Mouse (Mus musculus) bone marrow macrophage, adult 2 months (primary cell): ENCODE data around the gene Pcca. TPM values are rescaled to one million over a fixed set of nuclear protein-coding genes. Genes with fewer than 3 reads are reported as not detected.
A peak's percentile ranks its signal among the peaks of the same experiment; 100 is the strongest.

Experiments
- H3K27ac ChIP-seq: 2 replicates; pipeline ENCODE4 v1.5.1; 2012; ENCODE audit warnings: low read depth, low read length; ENCODE audit not compliant: insufficient read depth
- H3K4me1 ChIP-seq: 2 replicates; pipeline ENCODE4 v1.6.1; 2012; ENCODE audit warnings: low read length; ENCODE audit not compliant: control insufficient read depth, insufficient read depth
- H3K4me3 ChIP-seq: 2 replicates; pipeline ENCODE4 v1.5.1; 2012; ENCODE audit warnings: mild to moderate bottlenecking, low read length, moderate library complexity; ENCODE audit not compliant: insufficient read depth
- CTCF ChIP-seq: IDR thresholded peaks from 2 replicates; pipeline ENCODE4 v1.5.1; 2012; ENCODE audit warnings: low read depth, mild to moderate bottlenecking, low read length, moderate library complexity
- POLR2A ChIP-seq: IDR thresholded peaks from 2 replicates; pipeline ENCODE4 v1.6.1; 2012; ENCODE audit warnings: mild to moderate bottlenecking, low read depth, low read length, borderline replicate concordance
- polyA plus RNA-seq: library from polyadenylated mRNA; stranded (reverse); fragments of >200 nt; gene quantifications from 2 replicates; pipeline ENCODE4 v1.2.4, GENCODE M21; 2012; ENCODE audit not compliant: missing spikeins, insufficient read depth, insufficient read length

Gene Pcca
- polyA plus RNA-seq, 1 experiment, result 26.3 TPM

- no peak overlapping the region for H3K4me3 ChIP-seq
- no peak for TF ChIP-seq POLR2A
- TF ChIP-seq CTCF, result no peak
- H3K27ac ChIP-seq, result peak overlapping the region; percentile 31; the same call in 1 of the 2 replicates
- H3K4me1 ChIP-seq, result peaks cover 10% of the 10 kb centered on the region
These were observed 103.9 kb downstream of the Pcca start for GRCm38 (mm10) chr14:122637798-122638555.

GRCm38 (mm10) chr14:122639168-122639720 lies 105.1 kb downstream of the Pcca start:
- TF ChIP-seq CTCF, result no peak
- no peak for TF ChIP-seq POLR2A

DNA sequence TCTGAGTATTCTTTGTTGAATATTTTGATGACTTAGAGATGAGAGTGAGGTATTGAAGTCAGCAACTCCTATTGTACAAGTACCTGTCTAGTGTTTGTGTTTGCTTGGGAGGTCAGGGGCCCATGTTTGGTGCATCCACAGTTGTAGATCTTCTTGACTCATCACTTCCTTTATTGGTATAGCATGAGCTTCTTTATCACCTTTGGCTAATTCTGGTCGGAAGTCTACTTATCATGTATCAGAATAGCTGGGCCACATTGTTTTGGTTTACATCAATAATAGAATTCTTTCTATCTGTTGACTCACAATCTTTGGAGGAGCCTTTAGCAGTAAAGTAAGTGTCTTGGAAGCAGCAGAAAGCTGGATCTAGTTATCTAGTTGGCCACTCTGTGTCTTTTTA lies 108.3 kb downstream of the Pcca start:
- TF ChIP-seq CTCF, result no peak
- no peak for TF ChIP-seq POLR2A

More at GRCm38 (mm10) chr14:122639168-122639720, 105.1 kb downstream of the Pcca start:
- Histone ChIP-seq H3K4me3 (no peak overlapping the region), H3K27ac (no peak overlapping the region), H3K4me1 (peaks cover 16% of the 10 kb centered on the region)

DNA sequence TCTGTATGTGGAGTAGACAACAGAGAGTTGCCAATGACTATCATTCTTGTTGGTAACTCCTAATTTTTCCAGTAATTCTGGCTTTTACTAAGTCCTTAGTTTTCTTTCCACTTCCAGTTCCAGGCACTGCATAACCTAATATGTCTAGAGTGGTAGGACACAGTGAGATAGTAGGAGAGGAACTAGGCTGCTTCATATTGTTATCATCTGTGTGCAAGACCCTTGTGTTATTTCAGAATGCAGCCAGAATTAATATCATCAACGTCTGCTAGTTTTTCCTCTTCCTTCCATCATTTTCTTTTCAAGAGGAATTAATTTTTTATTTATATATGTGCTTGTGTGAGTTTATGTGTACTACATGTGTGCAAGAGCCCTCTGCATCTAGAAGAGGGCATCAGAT lies 114.1 kb downstream of the Pcca start:
- H3K4me3 ChIP-seq, result no peak overlapping the region
- no peak overlapping the region for H3K27ac ChIP-seq
- peaks cover 10% of the 10 kb centered on the region for H3K4me1 ChIP-seq
- no peak for TF ChIP-seq POLR2A
- TF ChIP-seq CTCF, result no peak

More for the DNA sequence above, 108.3 kb downstream of the Pcca start:
- H3K27ac ChIP-seq, result no peak overlapping the region
- H3K4me3 ChIP-seq, result no peak overlapping the region
- peaks cover 18% of the 10 kb centered on the region for H3K4me1 ChIP-seq

DNA sequence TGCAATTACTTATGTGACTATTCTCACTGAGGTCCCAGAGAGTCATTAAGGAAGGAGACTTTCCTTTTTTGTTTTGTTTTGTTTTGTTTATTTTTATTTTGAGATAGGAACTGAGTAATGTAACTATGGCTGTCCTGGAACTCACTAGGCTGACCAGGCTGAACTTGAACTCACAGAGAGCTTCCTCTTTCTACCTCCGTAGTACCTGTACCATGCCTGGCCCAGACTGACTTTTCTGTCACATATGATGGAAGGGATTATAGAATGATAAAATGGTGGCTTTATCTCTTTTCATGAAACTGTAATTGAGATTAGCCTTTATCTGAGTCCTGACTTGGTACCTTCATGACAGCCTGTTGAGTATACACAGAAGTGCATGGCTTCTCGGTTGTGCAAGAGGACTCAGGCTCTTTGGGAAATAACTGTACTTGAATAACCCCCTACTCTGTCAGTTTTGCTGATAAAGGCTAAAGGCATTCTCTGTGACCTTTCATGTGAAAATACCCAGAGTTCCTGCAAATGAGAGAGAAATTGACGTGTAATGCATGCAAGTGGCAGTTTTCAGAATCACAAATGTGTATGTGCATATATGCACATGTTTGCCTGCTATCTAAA lies 115.3 kb downstream of the Pcca start:
- TF ChIP-seq CTCF (no peak), POLR2A (no peak)
- H3K4me1 ChIP-seq, result peaks cover 2% of the 10 kb centered on the region
- H3K27ac ChIP-seq, result no peak overlapping the region
- no peak overlapping the region for H3K4me3 ChIP-seq

- Histone ChIP-seq H3K4me1 (no peaks in the 10 kb centered on the region), H3K27ac (no peak overlapping the region)
- TF ChIP-seq CTCF (no peak), POLR2A (no peak)
These were observed 117.6 kb downstream of the Pcca start for GRCm38 (mm10) chr14:122651681-122652080.

GRCm38 (mm10) chr14:122675661-122676060 lies 141.5 kb downstream of the Pcca start:
- Histone ChIP-seq H3K4me3 (no peak overlapping the region), H3K27ac (no peak overlapping the region), H3K4me1 (0 out of 2 replicates have a peak, but pooled peaks cover 2% of the 10 kb centered on the region)
- TF ChIP-seq POLR2A, result no peak
- no peak for TF ChIP-seq CTCF

More at GRCm38 (mm10) chr14:122651681-122652080, 117.6 kb downstream of the Pcca start:
- H3K4me3 ChIP-seq, result no peak overlapping the region

DNA sequence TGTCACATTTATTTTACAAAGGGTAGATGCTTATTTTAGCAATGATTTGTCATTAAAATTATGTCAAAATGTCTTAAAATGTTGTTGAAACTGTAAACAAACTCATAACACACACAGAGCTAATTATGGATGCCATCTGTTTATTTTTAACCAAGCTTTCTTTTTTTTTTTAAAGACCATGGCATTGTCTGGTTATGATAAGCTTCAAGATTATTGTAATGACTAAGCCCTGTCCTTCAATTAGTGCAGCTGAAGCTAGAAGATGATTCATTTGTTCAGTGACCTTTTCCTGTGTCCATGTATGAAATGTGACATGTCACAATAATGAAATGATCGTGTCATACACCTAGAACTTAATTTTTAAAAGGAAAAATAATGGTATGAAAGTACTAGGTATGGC lies 149.5 kb downstream of the Pcca start:
- TF ChIP-seq POLR2A, result no peak
- TF ChIP-seq CTCF, result no peak
- Histone ChIP-seq H3K27ac (no peak overlapping the region), H3K4me1 (no peaks in the 10 kb centered on the region), H3K4me3 (no peak overlapping the region)

DNA sequence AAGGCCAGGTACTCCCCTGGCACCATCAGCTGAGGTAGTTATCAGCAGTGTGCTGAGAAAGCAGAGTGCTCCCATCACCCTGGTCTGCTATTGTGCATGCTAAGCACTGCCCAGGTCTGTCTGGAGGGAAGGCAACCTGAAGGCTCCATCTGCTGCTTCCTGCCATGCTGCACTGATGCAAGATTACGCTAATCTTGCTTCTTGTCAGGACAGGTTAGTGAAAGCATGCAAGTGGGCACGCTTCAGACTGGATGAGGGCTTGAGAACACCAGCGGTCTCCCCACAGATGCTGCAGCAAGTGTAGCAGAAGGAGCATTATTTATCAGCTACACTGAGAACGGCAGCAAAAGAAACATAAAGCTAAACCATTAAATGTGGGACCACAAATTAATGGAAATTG lies 150.1 kb downstream of the Pcca start:
- Histone ChIP-seq H3K27ac (no peak overlapping the region), H3K4me1 (no peaks in the 10 kb centered on the region), H3K4me3 (no peak overlapping the region)
- no peak for TF ChIP-seq CTCF
- TF ChIP-seq POLR2A, result no peak

DNA sequence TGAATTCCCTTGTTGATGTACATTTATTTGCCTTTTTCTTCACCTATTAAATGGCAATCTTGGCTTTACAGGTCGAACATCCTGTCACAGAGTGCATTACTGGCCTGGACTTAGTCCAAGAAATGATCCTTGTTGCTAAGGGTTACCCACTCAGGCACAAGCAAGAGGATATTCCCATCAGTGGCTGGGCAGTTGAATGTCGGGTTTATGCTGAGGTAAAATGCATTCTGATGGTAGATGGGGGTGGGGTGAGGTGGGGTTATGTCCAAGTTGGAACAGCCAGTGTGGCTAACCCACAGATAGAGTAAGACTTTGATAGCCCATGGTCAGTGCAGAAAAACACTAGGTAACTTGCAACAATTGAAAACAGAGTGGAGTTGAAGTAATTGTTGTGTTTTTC lies 150.7 kb downstream of the Pcca start:
- H3K4me3 ChIP-seq, result no peak overlapping the region
- H3K27ac ChIP-seq, result no peak overlapping the region
- H3K4me1 ChIP-seq, result no peaks in the 10 kb centered on the region
- TF ChIP-seq CTCF (no peak), POLR2A (no peak)
